Mouse (Mus musculus) CH12.LX (cell line): Measurements from ENCODE around the gene Myo18a. TPM values are rescaled to one million over a fixed set of nuclear protein-coding genes. Genes with fewer than 3 reads are reported as not detected.

Source experiments
- DNase-seq: peaks from one replicate; pipeline ENCODE4 v3.0.0-alpha.2; 2013; ENCODE audit errors: extremely low read depth
- H3K27ac ChIP-seq: 2 replicates; pipeline ENCODE4 v1.5.1; 2012; ENCODE audit warnings: low read depth, mild to moderate bottlenecking, control low read depth, moderate library complexity; ENCODE audit not compliant: insufficient read depth
- H3K27me3 ChIP-seq: replicated peaks from 2 replicates; pipeline ENCODE3; 2012; ENCODE audit warnings: inconsistent platforms
- H3K36me3 ChIP-seq, 2 experiments: replicated peaks in 1 of 2; 2 replicates each; pipeline versions ENCODE3 to v1.6.1; 2012; ENCODE audit warnings: inconsistent platforms in 1 of 2, low read length in 1 of 2, mild to moderate bottlenecking in 1 of 2, mixed read lengths in 1 of 2, moderate library complexity in 1 of 2; ENCODE audit not compliant: control insufficient read depth in 1 of 2, insufficient read depth in 1 of 2
- H3K4me1 ChIP-seq, 2 experiments: 2 replicates each; pipeline ENCODE4 v1.6.1; 2012; ENCODE audit warnings: inconsistent platforms in 1 of 2, moderate library complexity in 1 of 2; ENCODE audit not compliant: insufficient read depth in 2 of 2, control insufficient read depth in 1 of 2
- H3K4me2 ChIP-seq: 2 replicates; pipeline ENCODE4 v1.6.1; 2012; ENCODE audit warnings: low read depth, mild to moderate bottlenecking, control low read depth; ENCODE audit not compliant: poor library complexity, insufficient read depth, severe bottlenecking
- H3K4me3 ChIP-seq, 3 experiments: fragments of 150-350 bp in 1 of 3; sonication (generic) in 1 of 3; replicated peaks in 1 of 3; 2 replicates each; pipeline versions ENCODE3 to v1.5.1; 2011 to 2012; ENCODE audit warnings: low read depth in 2 of 3, low read length in 2 of 3, mild to moderate bottlenecking in 2 of 3, moderate library complexity in 2 of 3, control low read depth in 1 of 3, improper control_type of control experiment in 1 of 3, inconsistent platforms in 1 of 3, mixed read lengths in 1 of 3; ENCODE audit not compliant: poor library complexity in 1 of 3
- H3K79me2 ChIP-seq: replicated peaks from 2 replicates; pipeline ENCODE4 v1.6.1; 2012; ENCODE audit warnings: mild to moderate bottlenecking, moderate library complexity; ENCODE audit not compliant: control insufficient read depth, poor library complexity, insufficient read depth, severe bottlenecking; ENCODE audit errors: extremely low read depth
- H3K9ac ChIP-seq: 2 replicates; pipeline ENCODE4 v1.6.1; 2012; ENCODE audit warnings: low read depth, mild to moderate bottlenecking, control low read depth, moderate library complexity; ENCODE audit not compliant: insufficient read depth
- H3K9me3 ChIP-seq: replicated peaks from 2 replicates; pipeline ENCODE3; 2012; ENCODE audit warnings: low read length, inconsistent platforms, mixed read lengths
- BHLHE40 ChIP-seq: IDR thresholded peaks from 2 replicates; pipeline ENCODE4 v1.6.1; 2011; ENCODE audit warnings: mild to moderate bottlenecking, low read depth, low read length, improper control_type of control experiment
- CHD1 ChIP-seq: IDR thresholded peaks from 2 replicates; pipeline ENCODE4 v1.6.1; 2012; ENCODE audit warnings: low read depth, low read length, improper control_type of control experiment, inconsistent platforms
- E2F4 ChIP-seq: IDR thresholded peaks from 2 replicates; pipeline ENCODE4 v1.6.1; 2011; ENCODE audit warnings: low read depth, low read length, improper control_type of control experiment; ENCODE audit not compliant: insufficient replicate concordance
- ELF1 ChIP-seq: IDR thresholded peaks from 2 replicates; pipeline ENCODE4 v1.6.1; 2014; ENCODE audit warnings: low read depth, mild to moderate bottlenecking, inconsistent platforms, low read length, improper control_type of control experiment
- ETS1 ChIP-seq: conservative IDR thresholded peaks from 2 replicates; pipeline ENCODE4 v1.6.1; 2012; ENCODE audit warnings: low read depth, mild to moderate bottlenecking, inconsistent platforms, low read length, improper control_type of control experiment, moderate library complexity
- KAT2A ChIP-seq: IDR thresholded peaks from 2 replicates; pipeline ENCODE4 v1.6.1; 2012; ENCODE audit warnings: low read length, improper control_type of control experiment, inconsistent platforms; ENCODE audit not compliant: insufficient replicate concordance
- MAX ChIP-seq: IDR thresholded peaks from 2 replicates; pipeline ENCODE4 v1.6.1; 2011; ENCODE audit warnings: low read length, improper control_type of control experiment
- MAZ ChIP-seq: IDR thresholded peaks from 2 replicates; pipeline ENCODE4 v1.6.1; 2012; ENCODE audit warnings: low read depth, mild to moderate bottlenecking, inconsistent platforms, low read length, improper control_type of control experiment, moderate library complexity
- MXI1 ChIP-seq: IDR thresholded peaks from 2 replicates; pipeline ENCODE4 v1.6.1; 2011; ENCODE audit warnings: mild to moderate bottlenecking, low read depth, low read length, improper control_type of control experiment
- NRF1 ChIP-seq: IDR thresholded peaks from 2 replicates; pipeline ENCODE4 v1.6.1; 2014; ENCODE audit warnings: low read depth, mild to moderate bottlenecking, inconsistent platforms, low read length, improper control_type of control experiment, moderate library complexity
- PAX5 ChIP-seq: IDR thresholded peaks from 2 replicates; pipeline ENCODE4 v1.6.1; 2012; ENCODE audit warnings: low read length, inconsistent platforms, mixed read lengths
- SIN3A ChIP-seq: IDR thresholded peaks from 2 replicates; pipeline ENCODE4 v1.6.1; 2012; ENCODE audit warnings: low read length, improper control_type of control experiment, inconsistent platforms
- SMC3 ChIP-seq: IDR thresholded peaks from 2 replicates; pipeline ENCODE4 v1.6.1; 2011; ENCODE audit warnings: low read depth, low read length, improper control_type of control experiment
- TBP ChIP-seq: conservative IDR thresholded peaks from 2 replicates; pipeline ENCODE4 v1.6.1; 2011; ENCODE audit warnings: low read depth, low read length, improper control_type of control experiment
- UBTF ChIP-seq: IDR thresholded peaks from 2 replicates; pipeline ENCODE4 v1.6.1; 2012; ENCODE audit warnings: low read depth, mild to moderate bottlenecking, inconsistent platforms, low read length, improper control_type of control experiment, moderate library complexity
- ZC3H11A ChIP-seq: IDR thresholded peaks from 2 replicates; pipeline ENCODE4 v1.6.1; 2012; ENCODE audit warnings: low read depth, mild to moderate bottlenecking, inconsistent platforms, low read length, improper control_type of control experiment
- dilution Hi-C: fragments of 300-500 bp; cut with MboI; formaldehyde crosslinking; loops from 2 replicates; pipeline ENCODE4 v1.14.3; 2020; ENCODE audit warnings: low sequenced_read_pairs; ENCODE audit not compliant: extremely low pct_unique_long_range_greater_than_20kb, extremely low pct_ligation_motif_present
- in situ Hi-C: fragments of 300-500 bp; cut with MboI; formaldehyde crosslinking; loops from 3 replicates; pipeline ENCODE4 v1.14.3; 2019; ENCODE audit warnings: low sequenced_read_pairs, low pct_ligation_motif_present, low pct_unique_long_range_greater_than_20kb, mixed read lengths
- polyA plus RNA-seq: library from polyadenylated mRNA; unstranded; fragments of >175 nt; gene quantifications from 2 replicates; pipeline ENCODE4 v1.2.1, GENCODE M21; 2012; ENCODE audit warnings: low read depth; ENCODE audit not compliant: insufficient read length
- total RNA-seq, 2 experiments: library from RNA; depleted of rRNA; stranded (reverse); fragments of 300-350 nt in 1 of 2; fragments of >200 nt in 1 of 2; gene quantifications; 2 replicates each; pipeline ENCODE4 v1.2.3; 2012 to 2014

The Myo18a gene
- total and polyA plus RNA-seq, 3 experiments = 6.3 to 24.8 (median 16.8) TPM

DNA sequence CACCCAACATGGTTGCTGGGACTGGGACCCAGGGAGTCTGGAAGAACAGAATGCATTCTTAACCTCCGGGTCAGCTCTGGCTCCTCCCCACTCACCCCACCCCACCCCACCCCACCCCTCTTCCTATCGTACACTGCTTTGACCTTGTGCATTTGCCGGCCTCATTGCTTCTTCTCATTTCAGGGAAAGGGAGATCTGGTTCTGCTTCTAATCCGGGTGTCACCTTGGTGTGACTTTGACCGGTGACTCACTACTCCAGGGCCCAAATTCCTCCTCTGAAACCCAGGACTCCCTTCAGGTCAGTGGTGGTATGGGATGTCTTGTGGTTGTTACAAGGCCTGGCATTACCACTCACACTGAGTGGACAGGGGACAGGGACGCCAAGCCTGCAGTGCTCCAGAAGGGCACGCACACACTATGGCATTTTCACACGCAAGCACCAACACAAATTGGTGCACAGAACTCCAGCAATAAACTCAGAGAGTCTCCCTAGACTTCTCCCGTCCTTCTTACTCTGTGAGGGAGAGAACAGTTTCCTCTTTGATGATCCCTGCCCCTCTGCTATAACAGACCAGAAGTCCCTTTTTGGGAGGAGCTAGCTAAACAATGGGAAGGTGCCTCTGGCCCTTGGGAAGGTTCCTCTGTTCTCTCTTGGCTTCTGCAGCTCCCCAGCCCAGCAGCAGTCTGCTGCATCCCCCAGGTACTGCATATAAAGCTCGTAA is 121.6 kb downstream of the Myo18a start:
- Histone ChIP-seq H3K4me2 (no peak overlapping the region), H3K9ac (no peak overlapping the region), H3K27me3 (no peaks in the 10 kb centered on the region), H3K27ac (no peak overlapping the region), H3K4me3 (no peak overlapping the region), H3K36me3 (no peaks in the 10 kb centered on the region), H3K4me1 (peaks cover 6 to 43% of the 10 kb centered on the region in 2 experiments; a peak in 3 of 4 replicates), H3K9me3 (no peaks in the 10 kb centered on the region), H3K79me2 (no peaks in the 10 kb centered on the region)
- in situ Hi-C loops (no loop called here), dilution Hi-C loops (no loop called here)
- TF ChIP-seq SIN3A (no peak), UBTF (no peak)
- no peak for DNase-seq

GRCm38 (mm10) chr11:77885246-77885575 is 122.2 kb downstream of the Myo18a start:
- in situ Hi-C loops (no loop called here), dilution Hi-C loops (no loop called here)
- DNase-seq = no peak
- Histone ChIP-seq H3K79me2 (no peaks in the 10 kb centered on the region), H3K27me3 (no peaks in the 10 kb centered on the region), H3K36me3 (no peaks in the 10 kb centered on the region), H3K4me2 (no peak overlapping the region), H3K9me3 (no peaks in the 10 kb centered on the region), H3K27ac (no peak overlapping the region), H3K4me1 (peaks cover 6 to 47% of the 10 kb centered on the region in 2 experiments; a peak in 3 of 4 replicates), H3K9ac (no peak overlapping the region), H3K4me3 (no peak overlapping the region)
- TF ChIP-seq ELF1 (no peak), BHLHE40 (no peak), NRF1 (no peak), CHD1 (no peak), MAX (no peak), ETS1 (no peak), E2F4 (no peak), ZC3H11A (no peak), TBP (no peak), SMC3 (no peak), KAT2A (no peak), UBTF (no peak), PAX5 (no peak), SIN3A (no peak), MAZ (no peak), MXI1 (no peak)
